Mouse (Mus musculus): ENCODE results near the gene Reln.
A peak's percentile ranks its signal among the peaks of the same experiment; 100 is the strongest.

Gene Reln

GRCm38 (mm10) chr5:22072591-22072990 is 271.9 kb downstream of the Reln start:
- Histone ChIP-seq H3K27me3 (ENCODE audit: control insufficient read depth, insufficient read depth, low read length, poor library complexity, severe bottlenecking) (no peaks in the 10 kb centered on the region), H3K36me3 (ENCODE audit: control insufficient read depth, insufficient read depth, low read length, poor library complexity, severe bottlenecking) (no peaks in the 10 kb centered on the region)
- DNase-seq (ENCODE audit: low read depth, low spot score) = no peak

- DNase-seq (ENCODE audit: low read depth, low spot score) = no peak
- Histone ChIP-seq H3K36me3 (ENCODE audit: control insufficient read depth, insufficient read depth, low read length, poor library complexity, severe bottlenecking) (no peaks in the 10 kb centered on the region), H3K27me3 (ENCODE audit: control insufficient read depth, insufficient read depth, low read length, poor library complexity, severe bottlenecking) (no peaks in the 10 kb centered on the region)
Observed at GRCm38 (mm10) chr5:22059251-22059650, 285.3 kb downstream of the Reln start.

- DNase-seq (ENCODE audit: low read depth, low spot score) = no peak
- H3K36me3 ChIP-seq (ENCODE audit: control insufficient read depth, insufficient read depth, low read length, poor library complexity, severe bottlenecking) = no peaks in the 10 kb centered on the region
- no peaks in the 10 kb centered on the region for H3K27me3 ChIP-seq (ENCODE audit: control insufficient read depth, insufficient read depth, low read length, poor library complexity, severe bottlenecking)
Observed at GRCm38 (mm10) chr5:22041825-22042224, 302.7 kb downstream of the Reln start.

DNA sequence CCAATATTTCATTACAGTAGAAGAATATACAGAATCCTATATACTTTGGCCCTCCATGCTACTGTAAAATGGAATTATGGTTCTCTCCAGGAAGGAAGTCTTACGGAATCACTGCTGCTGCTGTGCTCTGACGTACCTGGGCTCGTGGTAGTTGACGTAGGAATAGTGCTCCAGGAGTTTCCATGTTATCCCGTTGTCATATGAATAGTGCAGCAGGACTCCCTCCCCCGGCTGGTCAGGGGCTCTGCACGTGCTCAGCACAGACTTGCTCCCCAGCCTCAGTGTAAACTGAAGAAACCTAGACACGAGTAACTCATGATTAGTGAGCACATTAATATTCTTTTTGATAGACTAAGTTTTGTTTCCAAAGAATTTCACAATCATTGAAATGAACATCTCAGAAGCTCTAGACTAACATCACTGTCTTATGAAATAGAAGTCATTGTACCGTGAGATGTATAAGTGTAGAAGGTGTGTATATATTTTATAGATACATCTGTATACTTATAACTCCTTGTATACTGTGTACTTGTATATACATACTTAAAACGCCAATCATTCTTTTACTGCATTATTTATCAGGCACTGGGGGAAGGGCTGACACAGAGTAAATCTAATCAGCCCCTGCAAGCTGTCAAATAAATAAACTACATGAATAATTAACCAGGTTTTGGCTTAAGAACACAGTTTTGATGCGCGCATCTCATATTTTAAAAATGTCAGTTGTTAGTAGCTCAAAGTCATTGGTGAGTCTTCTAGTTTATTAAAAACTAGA is 304.9 kb downstream of the Reln start:
- DNase-seq (ENCODE audit: low read depth, low spot score) = no peak
- no peaks in the 10 kb centered on the region for H3K36me3 ChIP-seq (ENCODE audit: control insufficient read depth, insufficient read depth, low read length, poor library complexity, severe bottlenecking)
- H3K27me3 ChIP-seq (ENCODE audit: control insufficient read depth, insufficient read depth, low read length, poor library complexity, severe bottlenecking) = no peaks in the 10 kb centered on the region

DNA sequence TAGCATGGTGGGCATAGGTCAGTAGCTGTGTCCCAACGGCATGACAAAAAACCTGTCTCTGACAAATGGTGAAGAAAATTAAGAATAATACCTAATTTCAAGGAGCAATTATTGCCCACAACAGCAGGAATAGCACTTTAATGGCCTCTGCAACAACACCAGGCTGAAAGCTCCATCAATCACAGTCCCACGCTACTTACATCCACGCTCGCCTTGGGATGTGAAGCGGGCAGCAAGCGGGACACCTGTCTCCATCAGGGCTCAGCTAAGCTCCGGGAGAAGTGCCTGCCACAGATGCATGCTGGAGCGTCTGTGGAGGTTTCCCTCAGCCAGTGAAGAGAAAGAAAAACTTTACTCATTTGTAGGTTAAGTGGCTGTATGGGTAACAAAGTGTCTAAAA is 309.3 kb downstream of the Reln start:
- H3K27me3 ChIP-seq (ENCODE audit: control insufficient read depth, insufficient read depth, low read length, poor library complexity, severe bottlenecking) = no peaks in the 10 kb centered on the region
- H3K36me3 ChIP-seq (ENCODE audit: control insufficient read depth, insufficient read depth, low read length, poor library complexity, severe bottlenecking) = no peaks in the 10 kb centered on the region
- DNase-seq (ENCODE audit: low read depth, low spot score) = no peak

DNA sequence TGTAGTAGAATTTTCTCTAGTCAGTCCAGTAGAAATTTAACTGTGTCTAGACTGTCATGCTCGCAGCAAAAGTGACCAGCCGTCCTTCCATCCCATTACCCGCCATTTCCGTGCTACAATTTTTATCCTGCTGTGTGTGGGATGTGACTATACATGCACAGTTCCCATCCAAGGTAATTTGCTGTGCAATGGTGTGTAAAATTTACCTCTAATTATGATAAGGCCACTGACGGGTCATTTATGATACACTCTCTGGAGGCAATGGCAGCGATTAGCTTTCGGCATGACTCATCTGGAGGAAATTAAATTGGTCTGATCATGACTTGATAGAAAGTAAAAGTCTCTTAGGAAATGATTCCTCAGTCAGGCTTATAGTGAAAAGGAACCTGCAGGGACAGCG is 311.5 kb downstream of the Reln start:
- Histone ChIP-seq H3K36me3 (ENCODE audit: control insufficient read depth, insufficient read depth, low read length, poor library complexity, severe bottlenecking) (no peaks in the 10 kb centered on the region), H3K27me3 (ENCODE audit: control insufficient read depth, insufficient read depth, low read length, poor library complexity, severe bottlenecking) (no peaks in the 10 kb centered on the region)
- no peak for DNase-seq (ENCODE audit: low read depth, low spot score)

- Histone ChIP-seq H3K27me3 (ENCODE audit: control insufficient read depth, insufficient read depth, low read length, poor library complexity, severe bottlenecking) (no peaks in the 10 kb centered on the region), H3K36me3 (ENCODE audit: control insufficient read depth, insufficient read depth, low read length, poor library complexity, severe bottlenecking) (no peaks in the 10 kb centered on the region)
- no peak for DNase-seq (ENCODE audit: low read depth, low spot score)
Observed at GRCm38 (mm10) chr5:22031653-22032052, 312.8 kb downstream of the Reln start.

GRCm38 (mm10) chr5:22028379-22028778 is 316.1 kb downstream of the Reln start:
- Histone ChIP-seq H3K36me3 (ENCODE audit: control insufficient read depth, insufficient read depth, low read length, poor library complexity, severe bottlenecking) (no peaks in the 10 kb centered on the region), H3K27me3 (ENCODE audit: control insufficient read depth, insufficient read depth, low read length, poor library complexity, severe bottlenecking) (no peaks in the 10 kb centered on the region)
- peak; percentile 35 for DNase-seq (ENCODE audit: low read depth, low spot score)

DNA sequence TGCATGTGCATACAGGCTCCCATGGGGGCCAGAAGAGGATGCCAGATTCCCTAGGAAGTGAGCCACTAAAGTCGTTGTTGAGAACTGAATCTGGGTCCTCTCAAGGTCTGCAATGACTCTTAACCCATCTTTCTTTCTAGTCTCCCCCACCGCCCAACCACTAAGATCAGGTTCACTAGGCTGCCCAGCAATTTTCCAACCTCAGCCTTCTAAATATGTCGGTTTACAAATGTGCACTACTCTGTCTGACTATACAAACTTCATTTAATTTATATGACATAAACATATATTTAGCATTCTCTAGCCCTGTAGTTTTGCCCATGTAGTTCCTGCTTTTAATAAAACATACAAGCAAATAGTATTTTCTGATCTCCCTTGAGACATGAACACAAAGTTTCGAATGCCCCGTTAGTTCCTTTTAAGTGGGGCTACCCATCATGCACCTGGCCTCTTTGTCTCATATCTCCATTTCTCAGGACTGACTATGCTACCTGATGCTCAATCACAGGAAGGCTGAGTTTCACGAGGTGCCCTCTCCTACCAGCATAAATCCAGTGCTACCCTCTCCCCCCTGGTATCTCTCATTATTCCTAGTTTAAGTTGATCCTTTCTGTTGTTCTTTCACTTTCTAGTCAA is 317.1 kb downstream of the Reln start:
- DNase-seq (ENCODE audit: low read depth, low spot score) = peak; percentile 77
- Histone ChIP-seq H3K36me3 (ENCODE audit: control insufficient read depth, insufficient read depth, low read length, poor library complexity, severe bottlenecking) (no peaks in the 10 kb centered on the region), H3K27me3 (ENCODE audit: control insufficient read depth, insufficient read depth, low read length, poor library complexity, severe bottlenecking) (no peaks in the 10 kb centered on the region)

DNA sequence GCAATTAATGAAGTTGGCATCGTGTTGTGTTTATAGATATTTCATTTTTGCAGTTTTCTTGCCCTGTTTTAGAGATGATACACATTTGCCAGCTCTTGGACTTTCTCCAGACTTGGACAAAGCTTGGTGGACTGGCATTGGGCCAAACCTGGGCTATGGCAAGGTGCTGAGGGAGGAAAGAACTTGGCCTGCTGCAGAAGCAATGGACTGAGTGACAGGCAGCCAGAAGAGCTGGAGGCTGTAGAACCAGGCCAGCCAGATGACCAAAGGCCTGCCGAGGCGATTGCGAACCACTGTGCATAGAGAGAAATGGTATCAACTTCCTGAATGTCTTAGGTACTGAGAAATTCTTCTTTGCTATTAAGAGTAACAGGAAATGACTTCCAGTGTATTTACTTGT is 318.8 kb downstream of the Reln start:
- Histone ChIP-seq H3K27me3 (ENCODE audit: control insufficient read depth, insufficient read depth, low read length, poor library complexity, severe bottlenecking) (no peaks in the 10 kb centered on the region), H3K36me3 (ENCODE audit: control insufficient read depth, insufficient read depth, low read length, poor library complexity, severe bottlenecking) (no peaks in the 10 kb centered on the region)
- DNase-seq (ENCODE audit: low read depth, low spot score) = no peak

DNA sequence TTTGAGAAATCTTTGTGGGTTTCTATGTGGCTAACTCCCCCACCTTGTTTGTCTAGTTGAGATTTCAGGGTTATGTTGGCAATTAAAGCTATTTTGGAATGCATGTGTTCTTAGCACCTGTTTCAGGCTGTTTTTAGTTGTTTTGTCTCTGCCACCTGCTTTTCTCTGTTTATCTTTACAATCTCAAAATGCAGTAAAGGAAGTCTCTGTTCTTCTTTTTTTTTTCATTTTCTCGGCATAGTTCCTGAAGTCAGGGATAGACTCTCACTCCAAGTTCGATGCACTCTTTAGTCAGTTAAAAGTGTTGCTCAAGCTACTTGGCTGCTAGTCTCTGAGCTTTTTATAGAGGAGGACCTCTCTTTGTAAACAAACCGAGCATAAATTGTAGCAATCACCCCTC is 320.4 kb downstream of the Reln start:
- DNase-seq (ENCODE audit: low read depth, low spot score) = no peak
- H3K36me3 ChIP-seq (ENCODE audit: control insufficient read depth, insufficient read depth, low read length, poor library complexity, severe bottlenecking) = no peaks in the 10 kb centered on the region
- H3K27me3 ChIP-seq (ENCODE audit: control insufficient read depth, insufficient read depth, low read length, poor library complexity, severe bottlenecking) = no peaks in the 10 kb centered on the region

- no peaks in the 10 kb centered on the region for H3K27me3 ChIP-seq (ENCODE audit: control insufficient read depth, insufficient read depth, low read length, poor library complexity, severe bottlenecking)
Observed at GRCm38 (mm10) chr5:22017896-22018295, 326.6 kb downstream of the Reln start.

DNA sequence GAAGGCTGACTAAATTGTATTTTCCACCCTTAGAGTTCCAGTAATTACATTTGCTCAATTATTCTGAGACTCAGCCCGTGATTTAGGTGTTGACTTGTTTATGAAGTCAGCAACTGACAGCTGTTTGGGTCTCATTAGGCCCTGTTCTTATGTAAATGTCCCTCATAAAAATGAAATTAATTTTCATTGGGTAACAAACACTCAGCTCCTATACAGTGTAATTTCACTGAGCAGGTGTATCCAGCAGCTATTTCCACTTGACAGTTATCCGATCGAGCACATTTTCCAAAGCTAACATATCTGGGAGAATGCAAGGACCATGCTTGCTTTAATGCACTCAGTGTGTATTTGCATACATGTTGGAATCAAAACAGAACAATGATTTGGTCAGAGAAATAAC is 330.0 kb downstream of the Reln start:
- Histone ChIP-seq H3K27me3 (ENCODE audit: control insufficient read depth, insufficient read depth, low read length, poor library complexity, severe bottlenecking) (no peaks in the 10 kb centered on the region), H3K36me3 (ENCODE audit: control insufficient read depth, insufficient read depth, low read length, poor library complexity, severe bottlenecking) (no peaks in the 10 kb centered on the region)
- DNase-seq (ENCODE audit: low read depth, low spot score) = no peak

More at GRCm38 (mm10) chr5:22017896-22018295, 326.6 kb downstream of the Reln start:
- no peaks in the 10 kb centered on the region for H3K36me3 ChIP-seq (ENCODE audit: control insufficient read depth, insufficient read depth, low read length, poor library complexity, severe bottlenecking)
- no peak for DNase-seq (ENCODE audit: low read depth, low spot score)

- Histone ChIP-seq H3K36me3 (ENCODE audit: control insufficient read depth, insufficient read depth, low read length, poor library complexity, severe bottlenecking) (no peaks in the 10 kb centered on the region), H3K27me3 (ENCODE audit: control insufficient read depth, insufficient read depth, low read length, poor library complexity, severe bottlenecking) (no peaks in the 10 kb centered on the region)
- peak; percentile 64 for DNase-seq (ENCODE audit: low read depth, low spot score)
Observed at GRCm38 (mm10) chr5:22009142-22009541, 335.4 kb downstream of the Reln start.

DNA sequence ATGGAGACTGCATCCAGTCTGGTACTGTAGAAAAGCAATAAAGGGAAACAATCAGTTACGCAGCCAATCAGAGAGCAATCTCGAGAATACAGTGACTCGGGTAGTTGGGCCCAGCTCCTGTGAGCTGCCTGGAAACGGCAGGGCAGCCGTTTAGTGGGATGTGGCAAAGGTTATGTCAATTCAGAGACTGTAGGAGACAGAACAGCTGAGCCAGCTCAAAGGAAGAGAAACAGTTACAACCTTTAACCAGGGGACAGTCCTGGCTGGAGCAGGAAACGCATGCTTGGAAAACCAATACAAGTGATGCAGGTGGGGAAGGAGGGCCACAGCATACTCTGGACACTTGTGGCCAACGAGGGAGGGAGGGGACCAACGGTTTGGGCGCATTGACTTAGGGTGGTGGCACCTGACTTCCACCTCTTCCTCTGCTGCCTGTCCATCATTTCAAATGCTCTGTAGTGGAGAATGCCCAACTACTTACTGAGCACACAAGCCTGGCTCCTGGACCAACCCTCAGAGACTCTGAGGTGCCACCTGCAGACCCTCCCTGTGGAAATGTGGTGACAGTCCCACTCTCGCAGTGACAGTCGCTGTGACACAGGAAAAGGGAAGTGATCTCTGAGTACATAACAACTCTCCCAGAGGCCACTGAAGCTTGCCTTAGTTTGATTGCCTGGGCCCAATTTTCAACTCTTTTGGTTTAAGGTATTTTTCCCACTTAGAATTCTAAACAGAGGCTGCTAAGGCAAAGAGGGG is 337.0 kb downstream of the Reln start:
- no peaks in the 10 kb centered on the region for H3K36me3 ChIP-seq (ENCODE audit: control insufficient read depth, insufficient read depth, low read length, poor library complexity, severe bottlenecking)
- peak; percentile 57 for DNase-seq (ENCODE audit: low read depth, low spot score)
- no peaks in the 10 kb centered on the region for H3K27me3 ChIP-seq (ENCODE audit: control insufficient read depth, insufficient read depth, low read length, poor library complexity, severe bottlenecking)
